In the genomic region with DNA sequence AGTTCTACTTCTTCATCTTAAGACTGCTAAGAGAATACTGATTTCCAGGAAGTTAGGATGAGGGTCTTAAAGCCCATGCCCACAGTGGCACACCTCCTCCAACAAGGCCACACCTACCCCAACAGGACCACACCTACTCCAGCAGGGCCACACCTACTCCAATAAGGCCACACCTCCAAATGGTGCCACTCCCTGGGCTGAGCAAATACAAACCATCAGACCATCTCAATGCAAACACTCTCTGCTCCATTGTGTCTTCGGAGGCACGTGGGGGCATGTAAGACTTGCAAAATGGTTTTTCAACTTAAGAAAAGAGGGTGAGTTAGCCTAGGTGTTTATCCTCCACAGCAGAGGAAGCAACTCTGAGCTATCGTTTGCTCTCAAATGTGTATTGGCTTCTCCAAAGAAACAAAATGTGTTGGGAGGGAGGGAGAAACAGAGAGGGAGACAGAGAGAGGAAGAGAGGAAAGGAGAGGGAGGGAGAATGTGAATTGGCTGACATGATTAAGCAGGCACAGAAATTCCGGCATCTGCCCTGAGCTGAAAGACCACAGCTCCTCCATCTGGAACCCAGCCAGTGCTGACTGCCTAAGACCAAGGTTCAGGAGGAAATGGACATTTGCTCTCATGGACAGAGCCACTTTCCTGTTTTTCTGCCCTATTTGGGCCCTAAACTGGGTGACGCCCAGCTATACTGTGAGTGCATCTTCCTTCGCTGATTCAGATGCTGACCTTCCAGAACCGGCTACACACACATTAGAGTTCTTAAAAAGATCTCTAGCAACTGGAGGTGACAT, we compare ENCODE assay signal across 9 mouse cellular contexts.
DNase-seq lines count a peak whose midpoint lies in the region; ATAC-seq and TF ChIP-seq lines count a peak whose summit lies in the region.
"Had no signal": no experiment of that assay in that cellular context is flagged by ENCODE, and none has a peak within 500 bp of the region (broad histone marks: within the 10 kb centered on the region; RNA-seq: fewer than 3 reads in every experiment).

No protein-coding gene starts in this region.

- TF ChIP-seq EP300 in heart, adult 2 months (IDR thresholded peaks at IDR 0.05; ENCODE audit: insufficient read depth, low read depth, low read length) = no peak

- H3K36me3 ChIP-seq in heart, embryonic 16.5 days (ENCODE audit: control insufficient read depth, insufficient read depth) = no peaks in the 10 kb centered on the region
- no peaks in the 10 kb centered on the region for H3K36me3 ChIP-seq in heart, adult 2 months (ENCODE audit: control insufficient read depth, insufficient read depth, low read length)
- no peaks in the 10 kb centered on the region for H3K36me3 ChIP-seq in lung, embryonic 16.5 days (ENCODE audit: control insufficient read depth, insufficient read depth, low read length)
- H3K36me3 ChIP-seq: midbrain, embryonic 12.5 days had no signal

- no peak overlapping the region for H3K4me3 ChIP-seq in heart, embryonic 16.5 days (ENCODE audit: low read length)
- H3K4me3 ChIP-seq in heart, adult 2 months = no peak overlapping the region
- no peak overlapping the region for H3K4me3 ChIP-seq in lung, embryonic 16.5 days (ENCODE audit: low read length)
- H3K4me3 ChIP-seq: left cerebral cortex, adult 2 months; midbrain, embryonic 12.5 days had no signal

- intact Hi-C loops in heart, adult 2 months (cut with DNase I) = no loop called here

- TF ChIP-seq CTCF in heart, adult 2 months (IDR thresholded peaks at IDR 0.05) = no peak

- H3K27me3 ChIP-seq in heart, embryonic 16.5 days (ENCODE audit: control insufficient read depth, insufficient read depth, low read length) = no peaks in the 10 kb centered on the region
- H3K27me3 ChIP-seq in heart, adult 2 months (ENCODE audit: control insufficient read depth, insufficient read depth, low read length) = no peaks in the 10 kb centered on the region
- H3K27me3 ChIP-seq in lung, embryonic 16.5 days (ENCODE audit: control insufficient read depth, insufficient read depth, low read depth, low read length) = no peaks in the 10 kb centered on the region
- H3K27me3 ChIP-seq: midbrain, embryonic 12.5 days had no signal

- peaks cover 4% of the 10 kb centered on the region; the same call in 1 of the 2 replicates for H3K4me1 ChIP-seq in heart, embryonic 16.5 days (ENCODE audit: control insufficient read depth, insufficient read depth, low read length)
- H3K4me1 ChIP-seq in heart, adult 2 months (ENCODE audit: control insufficient read depth, insufficient read depth, low read length) = no peaks in the 10 kb centered on the region
- peaks cover 7% of the 10 kb centered on the region for H3K4me1 ChIP-seq in lung, embryonic 16.5 days (replicated peaks; ENCODE audit: control insufficient read depth, insufficient read depth, low read length)

- no peak overlapping the region for H3K9ac ChIP-seq in heart, embryonic 16.5 days (ENCODE audit: low read length)
- H3K9ac ChIP-seq in heart, adult 2 months (ENCODE audit: low read depth, low read length) = no peak overlapping the region
- H3K9ac ChIP-seq in lung, embryonic 16.5 days (ENCODE audit: low read length) = no peak overlapping the region
- H3K9ac ChIP-seq: midbrain, embryonic 12.5 days had no signal

- no peaks in the 10 kb centered on the region for H3K79me2 ChIP-seq in heart, adult 2 months (replicated peaks; ENCODE audit: control insufficient read depth, insufficient read depth, low read length)

- no peak for TF ChIP-seq POLR2A in heart, adult 2 months (IDR thresholded peaks at IDR 0.05; ENCODE audit: insufficient read depth, low read depth, low read length)

- no peak for DNase-seq in heart, adult 2 months
- DNase-seq in ZHBTc4 (ENCODE audit: low read depth, low spot score) = peak; percentile 39
- DNase-seq in kidney, adult 18-20 months = peak; percentile 43
- no peak for DNase-seq in natural killer cell, adult 2 months (ENCODE audit: low spot score in 2 of 2)
- no peak for DNase-seq in thymus, postnatal 36 days

- H3K4me2 ChIP-seq in heart, embryonic 16.5 days (ENCODE audit: low read depth, low read length) = no peak overlapping the region
- H3K4me2 ChIP-seq in lung, embryonic 16.5 days (ENCODE audit: low read depth, low read length) = no peak overlapping the region
- H3K4me2 ChIP-seq: midbrain, embryonic 12.5 days had no signal

- H3K27ac ChIP-seq in heart, embryonic 16.5 days (ENCODE audit: low read length) = no peak overlapping the region
- no peak overlapping the region for H3K27ac ChIP-seq in heart, adult 2 months
- no peak overlapping the region for H3K27ac ChIP-seq in lung, embryonic 16.5 days (ENCODE audit: low read length)
- H3K27ac ChIP-seq: left cerebral cortex, adult 2 months; midbrain, embryonic 12.5 days had no signal

- no peaks in the 10 kb centered on the region for H3K9me3 ChIP-seq in heart, embryonic 16.5 days (replicated peaks; ENCODE audit: control insufficient read depth, low read length)
- no peaks in the 10 kb centered on the region for H3K9me3 ChIP-seq in lung, embryonic 16.5 days (ENCODE audit: control insufficient read depth, low read length)
- H3K9me3 ChIP-seq: midbrain, embryonic 12.5 days had no signal

- peak; percentile 77 for ATAC-seq in heart, embryonic 16.5 days (replicated peaks; ENCODE audit: extremely low read depth, insufficient read depth, low FRiP score)
- peak; percentile 80 for ATAC-seq in lung, embryonic 16.5 days (ENCODE audit: low read depth)

- WGBS in heart, embryonic 16.5 days = 52% methylated on average over 7 of the region's 7 CpGs
- 45% methylated on average over 7 of the region's 7 CpGs for WGBS in heart, adult 2 months
- 52% methylated on average over 7 of the region's 7 CpGs for WGBS in lung, embryonic 16.5 days

Comparison
In these comparisons a context has a peak if more than half of its experiments do, and no peak if none do; other contexts are left out.
1. DNase-seq: peak in ZHBTc4 (single experiment) and kidney, adult 18-20 months (single experiment); none in heart, adult 2 months (0 of 2), natural killer cell, adult 2 months (0 of 2) and thymus, postnatal 36 days (0 of 2).